Mouse (Mus musculus): ENCODE measurements around the gene Pld3.

GRCm38 (mm10) chr7:27514961-27515360, 38.1 kb downstream of the Pld3 start:
- TF ChIP-seq POLR2A (IDR thresholded peaks at IDR 0.05; ENCODE audit: low read depth, low read length) = no peak
- TF ChIP-seq CTCF (IDR thresholded peaks at IDR 0.05; ENCODE audit: extremely low read depth, insufficient read depth, insufficient read length, insufficient replicate concordance) = no peak

All from spleen, adult 2 months (tissue).